Mouse (Mus musculus): ENCODE data around the gene N4bp3. TPM values are rescaled to one million over a fixed set of nuclear protein-coding genes. Genes with fewer than 3 reads are reported as not detected.
A peak's percentile ranks its signal among the peaks of the same experiment; 100 is the strongest.
"Not testable (repeated sequence)": the region's sequence is repeated elsewhere in the genome, so short reads cannot be mapped to it uniquely, and the experiment has no call there.

N4bp3 gene
- polyA plus RNA-seq, 1 experiment from 2014 or later: 43.9 TPM

DNA sequence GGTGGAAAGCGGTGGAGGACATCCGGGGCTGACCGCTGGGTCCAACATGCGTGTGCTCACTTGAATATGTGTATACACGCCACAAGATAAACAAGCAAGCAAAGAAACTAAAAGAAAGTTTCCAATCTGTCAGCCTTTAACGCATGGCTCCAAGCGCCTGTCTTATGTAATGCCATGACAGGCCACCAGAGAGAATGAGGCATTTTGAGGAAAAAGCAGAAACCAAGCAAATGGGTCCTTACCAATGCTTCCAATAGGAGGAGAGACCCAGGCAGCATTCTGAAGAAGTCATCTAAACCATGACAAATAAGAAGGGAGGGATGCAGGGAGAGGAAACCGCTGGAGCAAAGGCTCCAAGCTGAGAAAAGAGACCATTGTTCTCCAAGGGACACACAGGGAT is 36.4 kb downstream of the N4bp3 start:
- H3K4me1 ChIP-seq (ENCODE audit: insufficient read depth, low read depth, low read length): peaks cover 9% of the 10 kb centered on the region; the same call in 1 of the 2 replicates
- DNase-seq (ENCODE audit: low spot score) (no peak), ATAC-seq (no peak)
- TF ChIP-seq CTCF (IDR thresholded peaks at IDR 0.05) (no peak; the same call in 1 of the 2 replicates), EP300 (IDR thresholded peaks at IDR 0.05) (no peak)
- no peak overlapping the region for H3K4me2 ChIP-seq (replicated peaks; ENCODE audit: low read depth, low read length)
- H3K36me3 ChIP-seq (ENCODE audit: insufficient read depth, low read length): no peaks in the 10 kb centered on the region
- no peak overlapping the region for H3K4me3 ChIP-seq (ENCODE audit: low read depth, low read length)
- H3K9me3 ChIP-seq (ENCODE audit: low read length): no peaks in the 10 kb centered on the region
- H3K27me3 ChIP-seq (replicated peaks; ENCODE audit: insufficient read depth, low read length): no peaks in the 10 kb centered on the region
- H3K27ac ChIP-seq (ENCODE audit: low read length): peak overlapping the region; percentile 96
- 69% methylated on average over 8 of the region's 8 CpGs for WGBS
- no peak overlapping the region for H3K9ac ChIP-seq (replicated peaks; ENCODE audit: low read depth)

DNA sequence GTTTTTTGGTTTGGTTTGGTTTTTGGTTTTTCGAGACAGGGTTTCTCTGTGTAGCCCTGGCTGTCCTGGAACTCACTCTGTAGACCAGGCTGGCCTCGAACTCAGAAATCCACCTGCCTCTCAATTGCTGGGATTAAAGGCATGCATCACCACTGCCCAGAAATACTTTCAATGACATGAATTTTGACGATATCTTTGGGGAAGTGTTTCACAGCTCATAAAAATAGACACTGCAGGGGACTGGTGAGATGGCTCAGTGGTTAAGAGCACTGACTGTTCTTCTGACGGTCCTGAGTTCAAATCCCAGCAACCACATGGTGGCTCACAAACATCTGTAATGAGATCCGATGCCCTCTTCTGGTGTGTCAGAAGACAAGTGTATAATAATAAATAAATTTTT is 40.7 kb downstream of the N4bp3 start:
- not testable (repeated sequence) for H3K9ac ChIP-seq (replicated peaks; ENCODE audit: low read depth); H3K36me3 ChIP-seq (ENCODE audit: insufficient read depth, low read length); H3K4me1 ChIP-seq (ENCODE audit: insufficient read depth, low read depth, low read length); ATAC-seq; H3K27me3 ChIP-seq (replicated peaks; ENCODE audit: insufficient read depth, low read length); H3K4me2 ChIP-seq (replicated peaks; ENCODE audit: low read depth, low read length); H3K9me3 ChIP-seq (ENCODE audit: low read length); DNase-seq (ENCODE audit: low spot score); H3K4me3 ChIP-seq (ENCODE audit: low read depth, low read length); H3K27ac ChIP-seq (ENCODE audit: low read length)
- 77% methylated on average over 5 of the region's 5 CpGs for WGBS

- no peak for TF ChIP-seq EP300 (IDR thresholded peaks at IDR 0.05)
- no peak for TF ChIP-seq CTCF (IDR thresholded peaks at IDR 0.05)
- WGBS: 55% methylated on average over 3 of the region's 3 CpGs
- Histone ChIP-seq H3K4me1 (ENCODE audit: insufficient read depth, low read depth, low read length) (peaks cover 2% of the 10 kb centered on the region), H3K4me2 (replicated peaks; ENCODE audit: low read depth, low read length) (no peak overlapping the region), H3K4me3 (ENCODE audit: low read depth, low read length) (no peak overlapping the region), H3K9ac (replicated peaks; ENCODE audit: low read depth) (no peak overlapping the region), H3K27me3 (replicated peaks; ENCODE audit: insufficient read depth, low read length) (no peaks in the 10 kb centered on the region), H3K9me3 (ENCODE audit: low read length) (no peaks in the 10 kb centered on the region), H3K27ac (ENCODE audit: low read length) (no peak overlapping the region), H3K36me3 (ENCODE audit: insufficient read depth, low read length) (no peaks in the 10 kb centered on the region; the same call in 1 of the 2 replicates)
- no peak for DNase-seq (ENCODE audit: low spot score)
- no peak for ATAC-seq
Measured at GRCm38 (mm10) chr11:51609266-51609909, 41.3 kb downstream of the N4bp3 start.

DNA sequence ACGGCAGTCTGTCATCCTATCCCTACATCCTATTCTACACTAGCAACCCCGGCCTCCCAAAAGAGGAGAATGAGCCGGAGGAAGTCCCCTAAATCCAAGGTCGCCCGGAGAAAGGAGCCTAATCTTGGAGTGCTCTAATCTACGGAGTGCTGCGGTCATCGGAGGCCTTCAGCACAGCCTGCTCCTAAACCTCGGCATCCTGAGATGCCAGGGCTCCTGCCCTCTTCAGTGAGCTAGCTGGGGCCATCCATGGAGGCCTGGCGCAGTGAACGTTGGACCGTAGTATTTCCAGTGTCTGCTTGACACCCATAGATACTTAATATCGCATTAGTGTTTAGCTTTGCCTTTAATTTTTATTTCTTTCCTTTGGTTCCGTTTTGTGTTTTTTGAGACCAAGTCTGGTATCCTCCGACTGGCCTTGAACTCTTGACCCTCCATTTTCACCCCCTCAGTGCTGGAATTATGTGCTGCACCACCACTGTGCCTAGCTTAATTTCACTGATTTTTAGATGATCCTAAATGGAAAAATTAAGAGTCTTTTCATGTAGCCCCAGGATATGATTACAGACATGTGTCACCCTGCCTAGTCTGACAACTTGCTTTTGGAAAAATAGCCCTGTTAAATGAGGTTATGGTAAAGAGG is 43.4 kb downstream of the N4bp3 start:
- Histone ChIP-seq H3K36me3 (ENCODE audit: insufficient read depth, low read length) (peaks cover 12% of the 10 kb centered on the region; the same call in 1 of the 2 replicates), H3K4me3 (ENCODE audit: low read depth, low read length) (peak overlapping the region; percentile 93), H3K4me1 (ENCODE audit: insufficient read depth, low read depth, low read length) (no peaks in the 10 kb centered on the region; the same call in 1 of the 2 replicates), H3K9me3 (ENCODE audit: low read length) (no peaks in the 10 kb centered on the region), H3K9ac (replicated peaks; ENCODE audit: low read depth) (peak overlapping the region; percentile 72), H3K27ac (ENCODE audit: low read length) (peak overlapping the region; percentile 96), H3K27me3 (replicated peaks; ENCODE audit: insufficient read depth, low read length) (no peaks in the 10 kb centered on the region), H3K4me2 (replicated peaks; ENCODE audit: low read depth, low read length) (peak overlapping the region; percentile 68)
- ATAC-seq (peak; percentile 23), DNase-seq (ENCODE audit: low spot score) (no peak)
- TF ChIP-seq CTCF (IDR thresholded peaks at IDR 0.05) (no peak), EP300 (IDR thresholded peaks at IDR 0.05) (no peak)
- WGBS: 7% methylated on average over 15 of the region's 15 CpGs

DNA sequence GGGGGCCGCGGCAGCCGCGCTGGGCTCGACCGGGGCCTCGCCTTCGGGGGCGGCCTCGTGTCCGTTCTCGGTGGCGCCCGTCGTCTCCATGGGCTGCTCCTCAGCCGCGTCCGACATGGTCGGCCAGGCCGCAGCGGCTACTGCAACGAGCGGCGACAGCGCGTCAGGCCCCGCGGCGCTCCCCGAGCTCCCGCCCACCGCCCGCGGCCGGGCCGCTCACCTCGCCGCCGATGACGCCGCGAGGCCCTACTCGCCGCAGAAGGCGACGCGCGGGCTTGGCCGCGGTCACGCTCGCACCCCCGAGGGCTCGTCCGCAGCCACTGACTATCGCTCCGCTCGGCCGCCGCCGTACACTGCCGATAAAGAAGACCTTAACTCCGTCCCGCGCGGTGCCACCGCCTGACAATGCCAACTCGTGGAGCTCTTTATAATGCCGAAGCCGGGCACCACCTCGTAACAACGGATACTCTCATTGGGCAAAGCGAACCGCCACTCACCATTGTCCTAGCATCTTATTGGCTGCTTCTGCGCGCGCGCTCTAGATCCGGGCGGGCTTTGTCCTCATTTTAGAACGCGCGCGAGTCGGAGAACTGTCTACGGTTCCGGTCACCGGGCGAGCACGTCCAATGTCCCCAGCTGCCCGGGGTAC is 44.1 kb downstream of the N4bp3 start, which contains the start of gene Hnrnpab:
Hnrnpab (minus strand) TSS at position 401 of the 649 bp plus-strand sequence.
- no peaks in the 10 kb centered on the region; the same call in 1 of the 2 replicates for H3K4me1 ChIP-seq (ENCODE audit: insufficient read depth, low read depth, low read length)
- H3K4me2 ChIP-seq (replicated peaks; ENCODE audit: low read depth, low read length): peak within 1 kb of the TSS; percentile 68
- DNase-seq (ENCODE audit: low spot score): peak; percentile 98
- peak within 1 kb of the TSS; percentile 93 for H3K4me3 ChIP-seq (ENCODE audit: low read depth, low read length)
- ATAC-seq: peak; percentile 92
- peaks cover 18% of the 10 kb centered on the region; the same call in 1 of the 2 replicates for H3K36me3 ChIP-seq (ENCODE audit: insufficient read depth, low read length)
- no peaks in the 10 kb centered on the region for H3K9me3 ChIP-seq (ENCODE audit: low read length)
- peak within 1 kb of the TSS; percentile 96 for H3K27ac ChIP-seq (ENCODE audit: low read length)
- peak; percentile 30; the same call in 1 of the 2 replicates for TF ChIP-seq EP300 (IDR thresholded peaks at IDR 0.05)
- no peak for TF ChIP-seq CTCF (IDR thresholded peaks at IDR 0.05)
- WGBS: 2% methylated on average over 78 of the region's 91 CpGs
- H3K27me3 ChIP-seq (replicated peaks; ENCODE audit: insufficient read depth, low read length): no peaks in the 10 kb centered on the region
- peak within 1 kb of the TSS; percentile 88 for H3K9ac ChIP-seq (replicated peaks; ENCODE audit: low read depth)

All from lung, postnatal 0 days (tissue).